Mouse (Mus musculus): ENCODE data around the gene B3gnt7. TPM values are rescaled to one million over a fixed set of nuclear protein-coding genes. Genes with fewer than 3 reads are reported as not detected.

Gene B3gnt7
- polyA plus RNA-seq, 1 experiment: 5.8 TPM

DNA sequence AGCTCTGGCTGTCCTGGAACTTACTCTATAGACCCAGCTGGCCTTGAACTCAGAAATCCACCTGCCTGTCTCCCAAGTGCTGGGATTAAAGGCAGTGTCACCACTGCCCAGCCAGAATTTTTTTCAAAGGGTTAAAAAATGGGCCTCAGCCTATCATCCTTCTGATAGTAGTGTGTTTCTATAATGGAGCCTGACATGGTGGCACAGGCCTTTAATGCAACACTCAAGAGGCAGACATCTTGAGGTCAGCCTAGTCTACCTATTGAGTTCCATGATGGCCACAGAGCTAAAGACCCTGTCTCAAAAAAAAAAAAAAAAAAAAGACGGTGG is 45.0 kb downstream of the B3gnt7 start:
- no peak for TF ChIP-seq CTCF (IDR thresholded peaks at IDR 0.05; ENCODE audit: borderline replicate concordance, extremely low read depth, insufficient read depth, insufficient read length)
- no peak for DNase-seq (ENCODE audit: low read depth)

DNA sequence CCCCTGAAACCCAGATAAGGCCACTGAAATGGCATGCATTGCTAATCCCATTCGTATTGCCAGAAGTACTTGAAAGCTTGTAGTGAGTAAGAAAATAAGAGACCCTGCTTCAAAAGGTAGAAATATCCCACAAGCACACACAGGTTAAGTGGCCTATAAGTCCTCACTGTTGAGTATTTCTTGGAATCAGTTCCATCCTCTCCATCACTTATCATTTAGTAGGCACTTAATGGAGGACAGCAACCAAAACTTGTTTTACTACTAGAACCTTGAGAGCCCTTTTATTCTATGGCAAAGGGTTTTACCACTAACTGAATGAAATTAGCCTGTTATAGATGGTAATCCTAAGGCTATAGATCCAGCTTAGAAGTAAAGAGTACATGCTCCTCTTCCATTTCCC is 45.5 kb downstream of the B3gnt7 start:
- TF ChIP-seq CTCF (IDR thresholded peaks at IDR 0.05; ENCODE audit: borderline replicate concordance, extremely low read depth, insufficient read depth, insufficient read length): no peak
- TF ChIP-seq POLR2A (IDR thresholded peaks at IDR 0.05; ENCODE audit: borderline replicate concordance, extremely low read depth, insufficient read depth, insufficient read length, poor library complexity, severe bottlenecking): no peak
- DNase-seq (ENCODE audit: low read depth): no peak

DNA sequence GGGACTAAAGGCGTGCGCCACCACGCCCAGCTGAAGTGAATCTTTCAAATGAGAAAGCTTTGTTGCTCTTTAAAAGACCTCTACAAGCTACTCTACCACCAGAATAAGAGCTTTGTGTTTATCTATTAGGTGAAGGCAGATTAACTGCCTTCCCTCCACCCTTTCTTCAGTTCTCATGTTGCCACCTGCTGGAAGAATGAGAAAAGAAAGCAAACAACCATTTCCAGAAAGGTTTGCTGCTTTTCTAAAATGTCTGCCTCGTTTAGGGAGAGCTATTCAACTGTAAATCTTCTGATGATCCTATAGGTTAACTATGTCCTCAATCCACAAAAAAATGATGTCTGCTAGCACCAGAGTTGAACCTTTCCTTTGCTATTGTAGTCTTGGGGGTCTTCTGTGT is 46.2 kb downstream of the B3gnt7 start:
- TF ChIP-seq CTCF (IDR thresholded peaks at IDR 0.05; ENCODE audit: borderline replicate concordance, extremely low read depth, insufficient read depth, insufficient read length) (no peak), POLR2A (IDR thresholded peaks at IDR 0.05; ENCODE audit: borderline replicate concordance, extremely low read depth, insufficient read depth, insufficient read length, poor library complexity, severe bottlenecking) (no peak)
- DNase-seq (ENCODE audit: low read depth): no peak

DNA sequence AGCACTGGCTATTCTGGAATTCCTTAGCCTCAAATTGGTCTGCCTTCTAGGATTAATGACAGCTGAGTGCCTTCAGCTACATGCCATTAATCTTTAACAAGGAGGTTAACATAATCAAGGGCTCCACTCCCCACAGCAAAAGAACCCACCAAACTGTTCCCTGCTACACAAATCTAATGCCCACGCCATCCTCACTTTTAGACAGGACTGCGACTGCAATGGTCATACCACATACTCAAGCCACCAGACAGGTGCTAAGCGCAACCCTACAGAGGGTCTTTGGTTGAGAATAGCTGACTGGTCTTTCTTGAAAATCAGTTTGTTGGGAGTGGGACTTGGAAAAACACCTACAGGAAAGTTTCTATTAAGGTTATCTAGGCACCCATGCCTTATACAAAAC is 46.6 kb downstream of the B3gnt7 start:
- no peak for DNase-seq (ENCODE audit: low read depth)
- TF ChIP-seq CTCF (IDR thresholded peaks at IDR 0.05; ENCODE audit: borderline replicate concordance, extremely low read depth, insufficient read depth, insufficient read length) (no peak), POLR2A (IDR thresholded peaks at IDR 0.05; ENCODE audit: borderline replicate concordance, extremely low read depth, insufficient read depth, insufficient read length, poor library complexity, severe bottlenecking) (no peak)

DNA sequence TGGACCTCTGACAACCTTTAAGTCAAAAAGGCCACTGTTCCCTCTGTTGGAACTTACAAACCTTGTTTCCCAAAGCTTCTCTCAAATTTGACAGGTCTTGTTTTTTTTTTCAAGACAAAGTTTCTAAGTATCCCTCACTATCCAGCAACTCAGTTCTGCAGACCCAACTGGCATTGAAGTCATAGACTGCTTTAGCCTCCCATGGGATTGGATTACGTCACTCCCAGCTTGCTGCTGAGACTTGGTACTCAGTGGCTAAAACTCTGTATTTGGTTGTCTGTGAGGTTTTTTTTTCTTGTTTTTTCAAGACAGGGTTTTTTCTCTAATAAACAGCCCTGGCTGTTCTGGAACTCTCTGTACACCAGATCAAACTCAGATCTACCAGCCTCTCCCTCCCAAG is 47.1 kb downstream of the B3gnt7 start:
- DNase-seq (ENCODE audit: low read depth): no peak
- TF ChIP-seq POLR2A (IDR thresholded peaks at IDR 0.05; ENCODE audit: borderline replicate concordance, extremely low read depth, insufficient read depth, insufficient read length, poor library complexity, severe bottlenecking) (no peak), CTCF (IDR thresholded peaks at IDR 0.05; ENCODE audit: borderline replicate concordance, extremely low read depth, insufficient read depth, insufficient read length) (no peak)

DNA sequence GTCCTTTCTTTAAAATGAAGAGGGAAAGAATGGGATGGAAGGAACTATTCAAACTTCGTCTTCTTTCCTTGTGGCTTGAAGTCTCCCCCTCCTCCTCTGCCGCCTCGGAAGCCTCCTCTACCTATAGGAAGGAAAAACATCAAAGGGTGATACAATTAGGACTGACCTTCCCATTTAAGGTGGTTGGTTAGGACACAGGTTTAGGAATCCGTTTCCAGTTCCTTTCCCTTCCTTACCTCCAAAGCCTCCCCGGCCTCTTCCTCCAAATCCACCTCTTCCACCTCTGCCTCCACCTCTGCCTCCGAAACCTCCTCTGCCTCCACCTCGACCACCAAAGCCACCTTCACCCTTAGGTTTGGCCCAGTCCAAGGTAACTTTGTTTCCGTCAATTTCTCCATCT is 47.9 kb downstream of the B3gnt7 start:
- TF ChIP-seq POLR2A (IDR thresholded peaks at IDR 0.05; ENCODE audit: borderline replicate concordance, extremely low read depth, insufficient read depth, insufficient read length, poor library complexity, severe bottlenecking) (no peak), CTCF (IDR thresholded peaks at IDR 0.05; ENCODE audit: borderline replicate concordance, extremely low read depth, insufficient read depth, insufficient read length) (no peak)
- no peak for DNase-seq (ENCODE audit: low read depth)

DNA sequence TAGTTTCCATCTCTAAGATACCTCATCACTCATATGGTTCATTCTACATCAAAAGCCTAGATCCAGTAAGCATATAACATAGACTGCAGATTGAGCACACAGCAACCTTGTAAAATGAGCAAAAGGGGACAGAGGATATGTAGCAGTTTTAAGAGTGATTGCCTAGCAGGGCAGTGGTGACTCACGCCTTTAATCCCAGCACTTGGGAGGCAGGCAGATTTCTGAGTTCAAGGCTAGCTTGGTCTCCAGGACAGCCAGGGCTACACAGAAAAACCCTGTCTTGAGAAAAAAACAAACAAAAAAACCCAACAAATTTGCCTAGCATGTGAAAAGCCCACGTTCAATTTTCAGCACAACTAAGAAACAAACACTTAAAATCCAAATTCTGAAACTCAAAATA is 51.6 kb downstream of the B3gnt7 start:
- DNase-seq (ENCODE audit: low read depth): no peak
- no peak for TF ChIP-seq CTCF (IDR thresholded peaks at IDR 0.05; ENCODE audit: borderline replicate concordance, extremely low read depth, insufficient read depth, insufficient read length)

Other genes starting within 250 kb of the B3gnt7 start
- 88.0 and 89.0 TPM in 2 replicates for gene Psmd1, start 238.4 kb upstream of the B3gnt7 start, polyA plus RNA-seq (2012; rRNA removed)
- gene Htr2b, start 190.9 kb upstream of the B3gnt7 start, polyA plus RNA-seq (2012; rRNA removed): 0.03 TPM in 1 of 2 replicates, not detected in the other
- 0.74 and 1.3 TPM in 2 replicates for gene Gm21972, start 169.2 kb upstream of the B3gnt7 start, polyA plus RNA-seq (2012; rRNA removed)
- gene Armc9, start 148.1 kb upstream of the B3gnt7 start, polyA plus RNA-seq (2012; rRNA removed): 22.4 and 23.9 TPM in 2 replicates
- 42.5 and 135 TPM in 2 replicates for gene Ncl, start 56.6 kb downstream of the B3gnt7 start, polyA plus RNA-seq (2012; rRNA removed)
- 0.09 and 0.11 TPM in 2 replicates for gene Nmur1, start 123.4 kb downstream of the B3gnt7 start, polyA plus RNA-seq (2012; rRNA removed)
- not detected in 2 replicates for gene Tex44, start 123.5 kb downstream of the B3gnt7 start, polyA plus RNA-seq (2012; rRNA removed)
- gene Ptma, start 223.9 kb downstream of the B3gnt7 start, polyA plus RNA-seq (2012; rRNA removed): 1,831 and 2,420 TPM in 2 replicates

Data from brain, embryonic 14.5 days (tissue).